In the genomic region with DNA sequence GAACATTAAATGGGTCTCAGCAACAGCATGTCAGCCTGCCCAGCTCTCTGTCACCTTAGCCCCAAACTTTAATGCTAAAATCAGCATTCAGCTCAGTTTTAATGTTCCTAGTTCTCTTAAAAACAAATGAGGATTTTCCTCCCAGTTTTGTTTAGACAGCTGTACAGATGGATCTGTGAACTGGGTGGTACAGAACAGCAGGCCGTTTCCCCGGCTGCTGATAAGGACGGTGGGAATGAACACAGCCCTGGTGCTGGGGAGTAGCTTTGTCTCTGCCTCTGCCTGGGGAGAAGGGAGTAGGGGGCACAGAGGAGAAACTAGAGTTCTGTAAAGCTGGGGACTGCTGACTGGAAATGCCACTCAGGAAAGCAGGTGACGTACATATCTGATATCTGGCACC, we compare ENCODE assay signal across 24 mouse cellular contexts.
DNase-seq lines count a peak whose midpoint lies in the region; ATAC-seq lines count a peak whose summit lies in the region.
"Had no signal": no experiment of that assay in that cellular context is flagged by ENCODE, and none has a peak within 500 bp of the region (broad histone marks: within the 10 kb centered on the region; RNA-seq: fewer than 3 reads in every experiment).

No protein-coding gene starts in this region.

- peaks cover 26% of the 10 kb centered on the region for H3K4me1 ChIP-seq in forebrain, embryonic 10.5 days
- peaks cover 18% of the 10 kb centered on the region for H3K4me1 ChIP-seq in forebrain, embryonic 15.5 days
- peaks cover 13% of the 10 kb centered on the region; the same call in 1 of the 2 replicates for H3K4me1 ChIP-seq in heart, embryonic 16.5 days (ENCODE audit: control insufficient read depth, insufficient read depth, low read length)
- peaks cover 19% of the 10 kb centered on the region for H3K4me1 ChIP-seq in kidney, embryonic 16.5 days (ENCODE audit: insufficient read depth, low read length)
- H3K4me1 ChIP-seq in intestine, embryonic 15.5 days (replicated peaks): peaks cover 19% of the 10 kb centered on the region

- no peaks in the 10 kb centered on the region for H3K36me3 ChIP-seq in forebrain, embryonic 10.5 days (replicated peaks)
- H3K36me3 ChIP-seq in forebrain, embryonic 15.5 days: no peaks in the 10 kb centered on the region
- H3K36me3 ChIP-seq in heart, embryonic 16.5 days (ENCODE audit: control insufficient read depth, insufficient read depth): no peaks in the 10 kb centered on the region
- H3K36me3 ChIP-seq in kidney, embryonic 16.5 days (ENCODE audit: insufficient read depth, low read length): no peaks in the 10 kb centered on the region
- no peaks in the 10 kb centered on the region for H3K36me3 ChIP-seq in intestine, embryonic 15.5 days
- H3K36me3 ChIP-seq: embryonic facial prominence, embryonic 13.5 days; hindbrain, embryonic 12.5 days; limb, embryonic 12.5 days; liver, embryonic 13.5 days; midbrain, embryonic 15.5 days had no signal

- 51% methylated on average over 4 of the region's 4 CpGs for WGBS in forebrain, embryonic 10.5 days
- WGBS in forebrain, embryonic 15.5 days: 51% methylated on average over 4 of the region's 4 CpGs
- whole genome bisulfite sequencing in heart, embryonic 16.5 days: 19% methylated on average over 4 of the region's 4 CpGs
- WGBS in kidney, embryonic 16.5 days: 30% methylated on average over 4 of the region's 4 CpGs
- WGBS in intestine, embryonic 15.5 days: 25% methylated on average over 4 of the region's 4 CpGs

- no peak overlapping the region for H3K4me3 ChIP-seq in forebrain, embryonic 10.5 days
- H3K4me3 ChIP-seq in forebrain, embryonic 15.5 days: no peak overlapping the region
- H3K4me3 ChIP-seq in heart, embryonic 16.5 days (ENCODE audit: low read length): no peak overlapping the region
- no peak overlapping the region for H3K4me3 ChIP-seq in kidney, embryonic 16.5 days (ENCODE audit: low read length)
- no peak overlapping the region for H3K4me3 ChIP-seq in intestine, embryonic 15.5 days (replicated peaks)
- H3K4me3 ChIP-seq: embryonic facial prominence, embryonic 13.5 days; hindbrain, embryonic 12.5 days; limb, embryonic 12.5 days; liver, embryonic 13.5 days; midbrain, embryonic 15.5 days; myocyte had no signal

- no peak overlapping the region for H3K4me2 ChIP-seq in forebrain, embryonic 15.5 days (replicated peaks)
- H3K4me2 ChIP-seq in heart, embryonic 16.5 days (ENCODE audit: low read depth, low read length): no peak overlapping the region
- H3K4me2 ChIP-seq in kidney, embryonic 16.5 days (replicated peaks; ENCODE audit: low read depth, low read length): no peak overlapping the region
- H3K4me2 ChIP-seq in intestine, embryonic 15.5 days (replicated peaks): no peak overlapping the region
- H3K4me2 ChIP-seq: embryonic facial prominence, embryonic 13.5 days; hindbrain, embryonic 12.5 days; limb, embryonic 12.5 days; liver, embryonic 13.5 days; midbrain, embryonic 15.5 days had no signal

- peak overlapping the region; percentile 48; the same call in 1 of the 2 replicates for H3K27ac ChIP-seq in forebrain, embryonic 10.5 days
- no peak overlapping the region for H3K27ac ChIP-seq in forebrain, embryonic 15.5 days (replicated peaks)
- H3K27ac ChIP-seq in heart, embryonic 16.5 days (ENCODE audit: low read length): peak overlapping the region; percentile 32; the same call in 1 of the 2 replicates
- H3K27ac ChIP-seq in kidney, embryonic 16.5 days (ENCODE audit: low read length): 0 out of 2 replicates have a peak overlapping the region, but pooled peaks have one; percentile 12
- peak overlapping the region; percentile 49; the same call in 1 of the 2 replicates for H3K27ac ChIP-seq in intestine, embryonic 15.5 days
- H3K27ac ChIP-seq: embryonic facial prominence, embryonic 13.5 days; hindbrain, embryonic 12.5 days; limb, embryonic 12.5 days; liver, embryonic 13.5 days; midbrain, embryonic 15.5 days had no signal

- no peak overlapping the region for H3K9ac ChIP-seq in forebrain, embryonic 15.5 days (replicated peaks)
- H3K9ac ChIP-seq in heart, embryonic 16.5 days (ENCODE audit: low read length): no peak overlapping the region
- H3K9ac ChIP-seq in kidney, embryonic 16.5 days (replicated peaks; ENCODE audit: low read length): no peak overlapping the region
- H3K9ac ChIP-seq in intestine, embryonic 15.5 days: no peak overlapping the region
- H3K9ac ChIP-seq: embryonic facial prominence, embryonic 13.5 days; hindbrain, embryonic 12.5 days; limb, embryonic 12.5 days; liver, embryonic 13.5 days; midbrain, embryonic 15.5 days had no signal

- ATAC-seq in forebrain, embryonic 15.5 days (replicated peaks): no peak
- ATAC-seq in heart, embryonic 16.5 days (replicated peaks; ENCODE audit: extremely low read depth, insufficient read depth, low FRiP score): no peak
- no peak for ATAC-seq in kidney, embryonic 16.5 days (ENCODE audit: low FRiP score, low TSS enrichment)
- peak; percentile 46; the same call in 1 of the 2 replicates for ATAC-seq in intestine, embryonic 15.5 days
- ATAC-seq: activated CD4-positive, CD25-positive, alpha-beta regulatory T cell, adult 4 months; CD4-positive, CD25-positive, alpha-beta regulatory T cell, adult 4 months; forebrain, embryonic 16.5 days; midbrain, embryonic 15.5 days; Patski had no signal

- peaks cover 35% of the 10 kb centered on the region for H3K27me3 ChIP-seq in forebrain, embryonic 10.5 days (ENCODE audit: poor library complexity, severe bottlenecking)
- no peaks in the 10 kb centered on the region for H3K27me3 ChIP-seq in forebrain, embryonic 15.5 days
- H3K27me3 ChIP-seq in heart, embryonic 16.5 days (ENCODE audit: control insufficient read depth, insufficient read depth, low read length): no peaks in the 10 kb centered on the region; the same call in 1 of the 2 replicates
- no peaks in the 10 kb centered on the region for H3K27me3 ChIP-seq in kidney, embryonic 16.5 days (ENCODE audit: insufficient read depth, low read length)
- no peaks in the 10 kb centered on the region; the same call in 1 of the 2 replicates for H3K27me3 ChIP-seq in intestine, embryonic 15.5 days (replicated peaks)
- H3K27me3 ChIP-seq: midbrain, embryonic 15.5 days; Patski had no signal

- DNase-seq in forebrain, embryonic 10.5 days (ENCODE audit: extremely low spot score, low spot score): no peak
- DNase-seq in heart, postnatal 4 days: no peak
- DNase-seq in kidney, postnatal 14 days: no peak
- no peak for DNase-seq in adrenal gland, postnatal 36 days
- DNase-seq: adrenal gland, postnatal 10 days; cerebellum, adult 9-11 months; gastrocnemius, postnatal 36 days; kidney, adult 18-20 months; liver, embryonic 13.5 days; lung, postnatal 10 days; thymus, adult 2 months had no signal

- no peaks in the 10 kb centered on the region for H3K9me3 ChIP-seq in forebrain, embryonic 10.5 days
- no peaks in the 10 kb centered on the region for H3K9me3 ChIP-seq in forebrain, embryonic 15.5 days
- H3K9me3 ChIP-seq in heart, embryonic 16.5 days (replicated peaks; ENCODE audit: control insufficient read depth, low read length): no peaks in the 10 kb centered on the region
- no peaks in the 10 kb centered on the region for H3K9me3 ChIP-seq in kidney, embryonic 16.5 days (ENCODE audit: low read length)
- no peaks in the 10 kb centered on the region for H3K9me3 ChIP-seq in intestine, embryonic 15.5 days
- H3K9me3 ChIP-seq: embryonic facial prominence, embryonic 13.5 days; hindbrain, embryonic 12.5 days; limb, embryonic 12.5 days; liver, embryonic 13.5 days; midbrain, embryonic 15.5 days had no signal
